Mouse (Mus musculus) liver, embryonic 14.5 days (tissue): ENCODE data around the gene Gm49340. TPM values are rescaled to one million over a fixed set of nuclear protein-coding genes. Genes with fewer than 3 reads are reported as not detected.
"Not testable (repeated sequence)": the region's sequence is repeated elsewhere in the genome, so short reads cannot be mapped to it uniquely, and the experiment has no call there.

Experiments used
- ATAC-seq: fragments of 200-750 bp; cut with Nextera tagmentation; 2 replicates; pipeline ENCODE4 v1.8.0; 2017; ENCODE audit warnings: moderate number of reproducible peaks, mild to moderate bottlenecking, moderate library complexity; ENCODE audit not compliant: insufficient read depth
- DNase-seq, 3 experiments: peaks; one replicate each; pipeline ENCODE4 v3.0.0-alpha.2; 2012 to 2013; ENCODE audit warnings: low read depth in 3 of 3, low spot score in 3 of 3
- H3K27ac ChIP-seq: fragments of 300-500 bp; sonication (generic); 2 replicates; pipeline ENCODE4 v1.5.1; 2014; ENCODE audit warnings: moderate library complexity, mild to moderate bottlenecking, control low read depth, inconsistent platforms
- H3K27me3 ChIP-seq: fragments of 300-500 bp; sonication (generic); 2 replicates; pipeline ENCODE4 v1.6.1; 2014; ENCODE audit warnings: mild to moderate bottlenecking, low read length, moderate library complexity; ENCODE audit not compliant: control insufficient read depth, insufficient read depth
- H3K36me3 ChIP-seq: fragments of 300-500 bp; sonication (generic); replicated peaks from 2 replicates; pipeline ENCODE4 v1.6.1; 2014; ENCODE audit warnings: low read depth; ENCODE audit not compliant: control insufficient read depth, insufficient read depth
- H3K4me1 ChIP-seq, 2 experiments: fragments of 200-500 bp in 1 of 2; fragments of 300-500 bp in 1 of 2; sonication (generic) in 1 of 2; replicated peaks; 2 replicates each; pipeline ENCODE4 v1.6.1; 2012 to 2014; ENCODE audit warnings: antibody characterized with exemption in 1 of 2, inconsistent platforms in 1 of 2, low read length in 1 of 2; ENCODE audit not compliant: control insufficient read depth in 2 of 2, insufficient read depth in 2 of 2
- H3K4me2 ChIP-seq: fragments of 300-500 bp; sonication (generic); 2 replicates; pipeline ENCODE4 v1.6.1; 2014; ENCODE audit warnings: low read depth, mild to moderate bottlenecking, control low read depth, moderate library complexity
- H3K4me3 ChIP-seq, 2 experiments: fragments of 200-500 bp in 1 of 2; fragments of 300-500 bp in 1 of 2; sonication (generic) in 1 of 2; 2 replicates each; pipeline ENCODE4 v1.5.1; 2012 to 2014; ENCODE audit warnings: low read depth in 2 of 2, low read length in 2 of 2, mild to moderate bottlenecking in 2 of 2, control low read depth in 1 of 2, inconsistent platforms in 1 of 2, moderate library complexity in 1 of 2; ENCODE audit not compliant: insufficient read depth in 1 of 2
- H3K9ac ChIP-seq: fragments of 300-500 bp; sonication (generic); replicated peaks from 2 replicates; pipeline ENCODE4 v1.6.1; 2014; ENCODE audit warnings: mild to moderate bottlenecking, control low read depth, moderate library complexity
- H3K9me3 ChIP-seq: fragments of 300-500 bp; sonication (generic); 2 replicates; pipeline ENCODE4 v1.6.1; 2016; ENCODE audit warnings: low read length, mixed read lengths; ENCODE audit not compliant: control insufficient read depth
- CTCF ChIP-seq: IDR thresholded peaks from 2 replicates; pipeline ENCODE4 v1.5.1; 2016; ENCODE audit warnings: antibody characterized with exemption, low read depth, control low read depth
- EP300 ChIP-seq: IDR thresholded peaks from 2 replicates; pipeline ENCODE4 v1.6.1; 2016; ENCODE audit warnings: antibody characterized with exemption, low read depth
- WGBS: fragments of 180-500 bp; shearing (Covaris S2); extraction: QIAGEN DNeasy Blood & Tissue Kit; methylation state at CpG from one replicate; pipeline ENCODE4 v1.1.7; 2014; ENCODE audit not compliant: insufficient replicate concordance; 5-methylcytosine and 5-hydroxymethylcytosine counted together
- polyA plus RNA-seq, 2 experiments: library from polyadenylated mRNA; depleted of rRNA in 1 of 2; stranded (reverse) in 1 of 2; unstranded in 1 of 2; fragments of >200 nt; fragmentation: Nextera tagmentation in 1 of 2; extraction: Ambion mirVana in 1 of 2; gene quantifications; 2 replicates each; pipeline versions ENCODE4 v1.2.1 to v1.2.3; 2012 to 2014

Gm49340 gene
- polyA plus RNA-seq, 2 experiments, result 0.12 TPM; not detected in 1

- H3K9me3 ChIP-seq, result no peaks in the 10 kb centered on the region
- no peak for DNase-seq
- H3K4me1 ChIP-seq, result no peaks in the 10 kb centered on the region
- ATAC-seq, result no peak
- no peaks in the 10 kb centered on the region for H3K27me3 ChIP-seq
- H3K9ac ChIP-seq, result no peak overlapping the region
- no peak overlapping the region for H3K27ac ChIP-seq
- no peak for TF ChIP-seq CTCF
- no peak for TF ChIP-seq EP300
- no peaks in the 10 kb centered on the region for H3K36me3 ChIP-seq
- H3K4me2 ChIP-seq, result no peak overlapping the region
- H3K4me3 ChIP-seq, result no peak overlapping the region
Measured at GRCm38 (mm10) chr11:73284351-73284750, 45.2 kb upstream of the Gm49340 start.

GRCm38 (mm10) chr11:73289621-73290020, 39.9 kb upstream of the Gm49340 start:
- no peaks in the 10 kb centered on the region for H3K36me3 ChIP-seq
- no peaks in the 10 kb centered on the region for H3K9me3 ChIP-seq
- no peak for TF ChIP-seq CTCF
- no peak for TF ChIP-seq EP300
- no peaks in the 10 kb centered on the region for H3K27me3 ChIP-seq
- H3K27ac ChIP-seq, result no peak overlapping the region
- H3K4me3 ChIP-seq, result no peak overlapping the region
- WGBS, result 58% methylated on average over 1 of the region's 1 CpGs
- H3K9ac ChIP-seq, result no peak overlapping the region
- ATAC-seq, result no peak
- no peak for DNase-seq
- H3K4me2 ChIP-seq, result no peak overlapping the region
- no peaks in the 10 kb centered on the region for H3K4me1 ChIP-seq

DNA sequence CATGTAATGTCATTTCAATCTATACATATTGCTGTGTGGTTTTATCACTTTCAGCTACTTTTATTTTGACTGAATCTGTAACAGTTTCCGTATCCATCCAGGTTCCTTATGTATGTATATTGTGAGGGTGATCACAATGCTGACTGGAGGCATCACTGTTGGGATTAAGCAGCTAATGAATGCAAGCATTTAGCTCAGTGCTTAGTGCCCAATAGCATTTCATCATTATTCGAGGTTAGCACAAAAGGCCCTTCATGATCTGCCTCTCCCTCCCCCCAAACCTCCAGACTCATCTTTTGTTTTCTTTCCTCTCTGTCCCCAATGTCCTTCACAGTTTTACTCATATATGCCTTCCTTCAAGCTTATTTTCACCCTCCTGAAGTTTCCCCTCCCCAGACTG, 26.4 kb upstream of the Gm49340 start:
- H3K27me3 ChIP-seq, result no peaks in the 10 kb centered on the region
- H3K9ac ChIP-seq, result no peak overlapping the region
- 30% methylated on average over 2 of the region's 2 CpGs for WGBS
- no peak overlapping the region for H3K4me2 ChIP-seq
- no peak overlapping the region for H3K4me3 ChIP-seq
- ATAC-seq, result no peak
- no peak for DNase-seq
- H3K4me1 ChIP-seq, result no peaks in the 10 kb centered on the region
- no peak overlapping the region for H3K27ac ChIP-seq
- no peaks in the 10 kb centered on the region for H3K9me3 ChIP-seq
- H3K36me3 ChIP-seq, result no peaks in the 10 kb centered on the region
- no peak for TF ChIP-seq CTCF
- no peak for TF ChIP-seq EP300

DNA sequence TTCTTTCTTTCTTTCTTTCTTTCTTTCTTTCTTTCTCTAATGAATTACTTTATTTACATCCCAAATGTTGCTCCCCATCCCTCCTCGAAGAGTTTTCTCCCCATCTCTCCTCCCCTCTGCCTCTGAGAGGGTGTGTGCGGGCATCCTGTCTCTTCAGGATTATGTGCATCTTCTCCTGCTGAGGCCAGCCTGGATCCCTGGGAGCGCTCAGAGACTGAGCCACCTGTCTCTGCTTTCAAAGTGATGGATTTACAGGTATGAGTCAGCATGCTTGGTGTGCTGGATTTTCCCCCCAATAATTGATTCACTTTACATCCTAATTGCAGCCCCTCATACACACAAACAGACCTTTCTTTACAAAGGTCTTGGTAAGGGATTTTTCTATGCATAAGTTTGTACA, 13.6 kb upstream of the Gm49340 start:
- TF ChIP-seq EP300, result no peak
- no peak for TF ChIP-seq CTCF
- DNase-seq (no peak), ATAC-seq (no peak)
- no peak overlapping the region for H3K9ac ChIP-seq
- no peak overlapping the region for H3K27ac ChIP-seq
- H3K27me3 ChIP-seq, result no peaks in the 10 kb centered on the region
- no peak overlapping the region for H3K4me3 ChIP-seq
- H3K4me1 ChIP-seq, result no peaks in the 10 kb centered on the region
- no peaks in the 10 kb centered on the region for H3K9me3 ChIP-seq
- H3K36me3 ChIP-seq, result no peaks in the 10 kb centered on the region
- no peak overlapping the region for H3K4me2 ChIP-seq
- WGBS, result 28% methylated on average over 3 of the region's 3 CpGs

GRCm38 (mm10) chr11:73318581-73318980, 11.0 kb upstream of the Gm49340 start:
- not testable (repeated sequence) for H3K9ac ChIP-seq, DNase-seq, ATAC-seq, H3K4me2 ChIP-seq, H3K9me3 ChIP-seq, H3K36me3 ChIP-seq, H3K4me3 ChIP-seq, H3K27me3 ChIP-seq, H3K27ac ChIP-seq, H3K4me1 ChIP-seq
- WGBS, result 49% methylated on average over 2 of the region's 2 CpGs

GRCm38 (mm10) chr11:73321064-73321463, 8.5 kb upstream of the Gm49340 start:
- H3K9me3 ChIP-seq, H3K4me2 ChIP-seq, H3K4me1 ChIP-seq, H3K36me3 ChIP-seq, H3K4me3 ChIP-seq, H3K27ac ChIP-seq, H3K27me3 ChIP-seq, H3K9ac ChIP-seq, DNase-seq, ATAC-seq: not testable (repeated sequence)
- WGBS, result 77% methylated on average over 13 of the region's 13 CpGs
